Mouse (Mus musculus) forebrain, embryonic 14.5 days (tissue): Measurements from ENCODE around the gene Dvl1. TPM values are rescaled to one million over a fixed set of nuclear protein-coding genes. Genes with fewer than 3 reads are reported as not detected.

Experiments
- ATAC-seq: fragments of 200-750 bp; cut with Nextera tagmentation; 2 replicates; pipeline ENCODE4 v1.8.0; 2017; ENCODE audit warnings: mild to moderate bottlenecking, moderate library complexity
- DNase-seq: peaks from one replicate; pipeline ENCODE4 v3.0.0-alpha.2; 2015; ENCODE audit warnings: low spot score
- H3K27ac ChIP-seq: fragments of 300-500 bp; sonication (generic); 2 replicates; pipeline ENCODE4 v1.5.1; 2014; ENCODE audit warnings: low read depth, mild to moderate bottlenecking, control low read depth, low read length, moderate library complexity
- H3K27me3 ChIP-seq: fragments of 300-500 bp; sonication (generic); replicated peaks from 2 replicates; pipeline ENCODE4 v1.6.1; 2014; ENCODE audit warnings: low read length, control low read depth, mixed read lengths; ENCODE audit not compliant: control insufficient read depth, insufficient read depth
- H3K36me3 ChIP-seq: fragments of 300-500 bp; sonication (generic); 2 replicates; pipeline ENCODE4 v1.6.1; 2014; ENCODE audit warnings: low read length, control low read depth; ENCODE audit not compliant: control insufficient read depth, insufficient read depth
- H3K4me1 ChIP-seq: fragments of 300-500 bp; sonication (generic); 2 replicates; pipeline ENCODE4 v1.6.1; 2014; ENCODE audit warnings: antibody characterized with exemption, low read length, control low read depth; ENCODE audit not compliant: control insufficient read depth, insufficient read depth
- H3K4me2 ChIP-seq: fragments of 300-500 bp; sonication (generic); 2 replicates; pipeline ENCODE4 v1.6.1; 2014; ENCODE audit warnings: mild to moderate bottlenecking, control low read depth, low read length
- H3K4me3 ChIP-seq: fragments of 300-500 bp; sonication (generic); 2 replicates; pipeline ENCODE4 v1.5.1; 2014; ENCODE audit warnings: low read depth, low read length, control low read depth
- H3K9ac ChIP-seq: fragments of 300-500 bp; sonication (generic); 2 replicates; pipeline ENCODE4 v1.6.1; 2014; ENCODE audit warnings: mild to moderate bottlenecking, low read length, control low read depth, moderate library complexity
- H3K9me3 ChIP-seq: fragments of 300-500 bp; sonication (generic); replicated peaks from 2 replicates; pipeline ENCODE4 v1.6.1; 2016; ENCODE audit warnings: low read length, control low read depth, mixed read lengths; ENCODE audit not compliant: control insufficient read depth
- WGBS: fragments of 180-500 bp; shearing (Covaris S2); extraction: QIAGEN DNeasy Blood & Tissue Kit; methylation state at CpG from one replicate; pipeline ENCODE4 v1.1.7; 2014; 5-methylcytosine and 5-hydroxymethylcytosine counted together
- polyA plus RNA-seq: library from polyadenylated mRNA; unstranded; fragments of >200 nt; fragmentation: Nextera tagmentation; extraction: Ambion mirVana; gene quantifications from 2 replicates; pipeline ENCODE4 v1.2.1, GENCODE M21; 2014

The Dvl1 gene
- polyA plus RNA-seq, 1 experiment from 2014 or later = 12.4 TPM

- Histone ChIP-seq H3K4me1 (peaks cover 19% of the 10 kb centered on the region), H3K36me3 (peaks cover 17% of the 10 kb centered on the region), H3K27me3 (0 out of 2 replicates have a peak, but pooled peaks cover 3% of the 10 kb centered on the region), H3K4me3 (no peak overlapping the region), H3K4me2 (no peak overlapping the region), H3K27ac (no peak overlapping the region), H3K9me3 (no peaks in the 10 kb centered on the region), H3K9ac (no peak overlapping the region)
- DNase-seq (no peak), ATAC-seq (no peak)
- 85% methylated on average over 11 of the region's 11 CpGs for WGBS
These were observed 9.7 kb upstream of the Dvl1 start for GRCm38 (mm10) chr4:155837404-155838010.

- Histone ChIP-seq H3K27ac (no peak overlapping the region), H3K9me3 (no peaks in the 10 kb centered on the region), H3K4me3 (no peak overlapping the region), H3K36me3 (peaks cover 9% of the 10 kb centered on the region; the same call in 1 of the 2 replicates), H3K27me3 (0 out of 2 replicates have a peak, but pooled peaks cover 3% of the 10 kb centered on the region), H3K4me1 (peaks cover 17% of the 10 kb centered on the region; the same call in 1 of the 2 replicates), H3K9ac (no peak overlapping the region), H3K4me2 (no peak overlapping the region)
- 59% methylated on average over 8 of the region's 8 CpGs for WGBS
- ATAC-seq (no peak), DNase-seq (no peak)
These were observed 8.7 kb upstream of the Dvl1 start for GRCm38 (mm10) chr4:155838187-155839153.

- peak; percentile 51 for DNase-seq
- Histone ChIP-seq H3K4me1 (peaks cover 13% of the 10 kb centered on the region; the same call in 1 of the 2 replicates), H3K4me3 (peak within 1 kb of the TSS; percentile 21), H3K4me2 (peak within 1 kb of the TSS; percentile 53), H3K9ac (peak within 1 kb of the TSS; percentile 46), H3K27ac (peak within 1 kb of the TSS; percentile 30; the same call in 1 of the 2 replicates), H3K27me3 (0 out of 2 replicates have a peak, but pooled peaks cover 3% of the 10 kb centered on the region), H3K36me3 (peaks cover 3% of the 10 kb centered on the region; the same call in 1 of the 2 replicates), H3K9me3 (no peaks in the 10 kb centered on the region)
- 3% methylated on average over 16 of the region's 16 CpGs for WGBS
- ATAC-seq = peak; percentile 64
These were observed 7.7 kb upstream of the Dvl1 start, which contains the start of gene Mxra8 for GRCm38 (mm10) chr4:155839483-155839910. TSS of gene Mxra8 (plus strand) at chr4:155839680.

- ATAC-seq (peak; percentile 7; the same call in 1 of the 2 replicates), DNase-seq (no peak)
- peak overlapping the region; percentile 21 for H3K4me3 ChIP-seq
- H3K4me1 ChIP-seq = peaks cover 13% of the 10 kb centered on the region; the same call in 1 of the 2 replicates
- peak overlapping the region; percentile 46 for H3K9ac ChIP-seq
- H3K36me3 ChIP-seq = no peaks in the 10 kb centered on the region; the same call in 1 of the 2 replicates
- H3K4me2 ChIP-seq = peak overlapping the region; percentile 53
- H3K9me3 ChIP-seq = no peaks in the 10 kb centered on the region
- WGBS = 14% methylated on average over 8 of the region's 8 CpGs
- 0 out of 2 replicates have a peak, but pooled peaks cover 3% of the 10 kb centered on the region for H3K27me3 ChIP-seq
- peak overlapping the region; percentile 30; the same call in 1 of the 2 replicates for H3K27ac ChIP-seq
These were observed 6.9 kb upstream of the Dvl1 start for GRCm38 (mm10) chr4:155840076-155841002.

- H3K36me3 ChIP-seq = no peaks in the 10 kb centered on the region
- WGBS = 1% methylated on average over 32 of the region's 32 CpGs
- H3K9me3 ChIP-seq = no peaks in the 10 kb centered on the region
- H3K4me2 ChIP-seq = peak overlapping the region; percentile 53
- H3K27ac ChIP-seq = no peak overlapping the region
- peak overlapping the region; percentile 13; the same call in 1 of the 2 replicates for H3K9ac ChIP-seq
- DNase-seq (peak; percentile 50), ATAC-seq (peak; percentile 49)
- peaks cover 13% of the 10 kb centered on the region; the same call in 1 of the 2 replicates for H3K4me1 ChIP-seq
- 0 out of 2 replicates have a peak, but pooled peaks cover 3% of the 10 kb centered on the region for H3K27me3 ChIP-seq
- H3K4me3 ChIP-seq = peak overlapping the region; percentile 21
These were observed 6.2 kb upstream of the Dvl1 start for GRCm38 (mm10) chr4:155841003-155841454.

GRCm38 (mm10) chr4:155841651-155842270 is 5.4 kb upstream of the Dvl1 start:
- H3K4me3 ChIP-seq = no peak overlapping the region
- 35% methylated on average over 38 of the region's 38 CpGs for WGBS
- H3K9ac ChIP-seq = no peak overlapping the region
- ATAC-seq (no peak), DNase-seq (no peak)
- H3K9me3 ChIP-seq = no peaks in the 10 kb centered on the region
- H3K4me2 ChIP-seq = peak overlapping the region; percentile 53
- 0 out of 2 replicates have a peak, but pooled peaks cover 3% of the 10 kb centered on the region for H3K27me3 ChIP-seq
- H3K36me3 ChIP-seq = no peaks in the 10 kb centered on the region
- H3K27ac ChIP-seq = no peak overlapping the region
- peaks cover 17% of the 10 kb centered on the region for H3K4me1 ChIP-seq

- H3K36me3 ChIP-seq = no peaks in the 10 kb centered on the region
- no peak overlapping the region for H3K27ac ChIP-seq
- peaks cover 22% of the 10 kb centered on the region for H3K4me1 ChIP-seq
- no peaks in the 10 kb centered on the region for H3K9me3 ChIP-seq
- WGBS = 81% methylated on average over 5 of the region's 5 CpGs
- H3K4me2 ChIP-seq = no peak overlapping the region
- ATAC-seq (no peak), DNase-seq (no peak)
- 0 out of 2 replicates have a peak, but pooled peaks cover 3% of the 10 kb centered on the region for H3K27me3 ChIP-seq
- no peak overlapping the region for H3K9ac ChIP-seq
- no peak overlapping the region for H3K4me3 ChIP-seq
These were observed 4.0 kb upstream of the Dvl1 start for GRCm38 (mm10) chr4:155843231-155843630.
